8 mouse cellular contexts compared by ENCODE assay signal in genomic region chr12:87266108-87266826, GRCm38 (mm10). TPM values are rescaled to one million over a fixed set of nuclear protein-coding genes. Genes with fewer than 3 reads are reported as not detected.
A peak's percentile ranks its signal among the peaks of the same experiment; 100 is the strongest.
DNase-seq lines count a peak whose midpoint lies in the region; TF ChIP-seq lines count a peak whose summit lies in the region.

Gene Vipas39 (minus strand): TSS chr12:87266256.
Gene Ahsa1 (plus strand): TSS chr12:87266479.

- no peaks in the 10 kb centered on the region for H3K27me3 ChIP-seq in megakaryocyte, embryonic 14.5 days (replicated peaks)

- H3K36me3 ChIP-seq in megakaryocyte, embryonic 14.5 days (replicated peaks; ENCODE audit: low read length), result peaks cover 62% of the 10 kb centered on the region

- TF ChIP-seq CTCF in cortical plate, adult 2 months (IDR thresholded peaks at IDR 0.05; ENCODE audit: extremely low read depth, insufficient read depth, low read length), result no peak

- no peaks in the 10 kb centered on the region for H3K9me3 ChIP-seq in megakaryocyte, embryonic 14.5 days

- TF ChIP-seq POLR2A in cortical plate, adult 2 months (IDR thresholded peaks at IDR 0.05; ENCODE audit: extremely low read depth, insufficient read depth, low read length), result peak; percentile 95

- H3K4me3 ChIP-seq in cortical plate, adult 2 months (ENCODE audit: insufficient read depth, low read length), result peak within 1 kb of the TSS; percentile 64
- H3K4me3 ChIP-seq in megakaryocyte, embryonic 14.5 days (replicated peaks), result peak within 1 kb of the TSS; percentile 94

- H3K4me1 ChIP-seq in cortical plate, adult 2 months (ENCODE audit: control insufficient read depth, insufficient read depth, low read length), result no peaks in the 10 kb centered on the region; the same call in 1 of the 2 replicates
- peaks cover 36% of the 10 kb centered on the region for H3K4me1 ChIP-seq in megakaryocyte, embryonic 14.5 days

- DNase-seq in adipocyte (ENCODE audit: low spot score), result peak; percentile 97
- peak; percentile 87 for DNase-seq in gastrocnemius, adult 8-10 months (ENCODE audit: low spot score in 2 of 2)
- peak; percentile 98 for DNase-seq in hindlimb bud, embryonic 11.5 days (ENCODE audit: extremely low spot score, low read depth, low spot score)
- DNase-seq in left cerebral cortex, adult 8-10 months (ENCODE audit: low spot score in 2 of 2), result peak; percentile 78 to 94
- DNase-seq in right cerebral cortex, postnatal 10 days (ENCODE audit: low spot score in 2 of 2), result peak; percentile 94 to 97
- DNase-seq in urinary bladder, postnatal 4 days (ENCODE audit: low spot score in 2 of 2), result peak; percentile 81 to 83

- peak within 1 kb of the TSS; percentile 81 for H3K27ac ChIP-seq in cortical plate, adult 2 months (ENCODE audit: insufficient read depth, low read length)

RNA-seq across cellular contexts. Expression of gene Vipas39, which starts in this region (rescaled TPM):
- polyA plus RNA-seq in cortical plate, adult 2 months (2012; rRNA removed), result 61.0 and 64.0 TPM in 2 replicates
- 1 to 10 TPM; 6.4 to 8.4 (median 7.5) TPM for total RNA-seq in gastrocnemius, adult 8-10 months (2022)
- 10 to 100 TPM; 50.5 to 60.0 (median 57.6) TPM for total RNA-seq in left cerebral cortex, adult 8-10 months (2022)
- 2.2 and 3.4 TPM in 2 replicates for polyA plus RNA-seq in megakaryocyte, embryonic 14.5 days (2012; ENCODE audit: insufficient read depth, low replicate concordance)

RNA-seq across cellular contexts. Expression of gene Ahsa1, which starts in this region (rescaled TPM):
- 179 and 189 TPM in 2 replicates for polyA plus RNA-seq in cortical plate, adult 2 months (2012; rRNA removed)
- 100 to 1,000 TPM; 106 to 131 (median 116) TPM for total RNA-seq in gastrocnemius, adult 8-10 months (2022)
- total RNA-seq in left cerebral cortex, adult 8-10 months (2022), result 100 to 1,000 TPM; 129 to 167 (median 149) TPM
- polyA plus RNA-seq in megakaryocyte, embryonic 14.5 days (2012; ENCODE audit: insufficient read depth, low replicate concordance), result 21.3 and 90.4 TPM in 2 replicates

Comparison
In these comparisons a context has a peak if more than half of its experiments do, and no peak if none do; other contexts are left out.
1. Peak in every context shown above with its lines: DNase-seq, H3K4me3 ChIP-seq and H3K27ac ChIP-seq.
2. RNA of gene Vipas39 (total RNA-seq): 50.5 to 60.0 TPM in left cerebral cortex, adult 8-10 months; 6.4 to 8.4 TPM in gastrocnemius, adult 8-10 months; every median in the first group is over 4 times any median in the second.
3. RNA of gene Vipas39 (polyA plus RNA-seq): 61.0 to 64.0 TPM in cortical plate, adult 2 months; 2.2 to 3.4 TPM in megakaryocyte, embryonic 14.5 days; every median in the first group is over 10 times any median in the second.